Mouse (Mus musculus) embryonic facial prominence, embryonic 15.5 days (tissue): ENCODE measurements around the gene Slc8a3. TPM values are rescaled to one million over a fixed set of nuclear protein-coding genes. Genes with fewer than 3 reads are reported as not detected.

Source experiments
- ATAC-seq: fragments of 200-750 bp; cut with Nextera tagmentation; 2 replicates; pipeline ENCODE4 v1.8.0; 2017; ENCODE audit warnings: low read depth, moderate TSS enrichment; ENCODE audit not compliant: insufficient number of reproducible peaks, low FRiP score, low TSS enrichment
- H3K27ac ChIP-seq: fragments of 300-500 bp; sonication (generic); replicated peaks from 2 replicates; pipeline ENCODE4 v1.5.1; 2015; ENCODE audit warnings: mild to moderate bottlenecking, inconsistent platforms
- H3K27me3 ChIP-seq: fragments of 300-500 bp; sonication (generic); 2 replicates; pipeline ENCODE4 v1.6.1; 2015; ENCODE audit warnings: inconsistent platforms
- H3K36me3 ChIP-seq: fragments of 300-500 bp; sonication (generic); 2 replicates; pipeline ENCODE4 v1.6.1; 2015; ENCODE audit warnings: mild to moderate bottlenecking, inconsistent platforms
- H3K4me1 ChIP-seq: fragments of 300-500 bp; sonication (generic); 2 replicates; pipeline ENCODE4 v1.6.1; 2015; ENCODE audit warnings: inconsistent platforms
- H3K4me2 ChIP-seq: fragments of 300-500 bp; sonication (generic); replicated peaks from 2 replicates; pipeline ENCODE4 v1.6.1; 2015; ENCODE audit warnings: mild to moderate bottlenecking, inconsistent platforms
- H3K4me3 ChIP-seq: fragments of 300-500 bp; sonication (generic); replicated peaks from 2 replicates; pipeline ENCODE4 v1.5.1; 2015; ENCODE audit warnings: mild to moderate bottlenecking, inconsistent platforms
- H3K9ac ChIP-seq: fragments of 300-500 bp; sonication (generic); 2 replicates; pipeline ENCODE4 v1.6.1; 2015; ENCODE audit warnings: inconsistent platforms
- H3K9me3 ChIP-seq: fragments of 300-500 bp; sonication (generic); replicated peaks from 2 replicates; pipeline ENCODE4 v1.6.1; 2016; ENCODE audit warnings: inconsistent platforms
- WGBS: fragments of 180-500 bp; shearing (Covaris S2); methylation state at CpG from one replicate; pipeline ENCODE4 v1.1.7; 2015; 5-methylcytosine and 5-hydroxymethylcytosine counted together
- microRNA-seq: library from miRNA; unstranded; fragments of <30 nt; microRNA quantifications from one replicate; pipeline ENCODE4, GENCODE M21; 2016; ENCODE audit warnings: borderline number of aligned reads
- polyA plus RNA-seq: library from polyadenylated mRNA; unstranded; fragments of >200 nt; fragmentation: Nextera tagmentation; extraction: Ambion mirVana; gene quantifications from 2 replicates; pipeline ENCODE4 v1.2.1, GENCODE M21; 2015

The Slc8a3 gene
- polyA plus RNA-seq, 1 experiment from 2014 or later = 6.7 TPM

DNA sequence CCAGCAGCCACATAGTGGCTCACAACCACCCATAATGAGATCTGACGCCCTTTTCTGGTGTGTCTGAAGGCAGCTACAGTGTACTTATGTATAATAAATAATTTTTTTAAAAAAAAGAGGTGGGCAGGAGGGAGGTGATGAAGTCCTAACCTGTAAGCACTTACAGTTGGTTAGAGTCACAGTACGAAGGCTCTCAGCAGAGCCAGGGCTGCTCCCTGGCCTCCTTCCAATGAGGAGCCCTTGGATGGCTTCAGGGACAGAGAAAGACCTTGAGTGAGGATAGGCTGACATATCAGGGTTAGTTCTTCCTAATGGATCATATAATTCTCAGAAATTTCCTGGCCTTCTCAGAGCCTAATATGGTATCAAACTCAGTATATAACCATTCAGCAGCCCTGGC is 171.7 kb downstream of the Slc8a3 start:
- WGBS = 84% methylated on average over 2 of the region's 2 CpGs
- no peak for ATAC-seq
- no peaks in the 10 kb centered on the region for H3K4me1 ChIP-seq

DNA sequence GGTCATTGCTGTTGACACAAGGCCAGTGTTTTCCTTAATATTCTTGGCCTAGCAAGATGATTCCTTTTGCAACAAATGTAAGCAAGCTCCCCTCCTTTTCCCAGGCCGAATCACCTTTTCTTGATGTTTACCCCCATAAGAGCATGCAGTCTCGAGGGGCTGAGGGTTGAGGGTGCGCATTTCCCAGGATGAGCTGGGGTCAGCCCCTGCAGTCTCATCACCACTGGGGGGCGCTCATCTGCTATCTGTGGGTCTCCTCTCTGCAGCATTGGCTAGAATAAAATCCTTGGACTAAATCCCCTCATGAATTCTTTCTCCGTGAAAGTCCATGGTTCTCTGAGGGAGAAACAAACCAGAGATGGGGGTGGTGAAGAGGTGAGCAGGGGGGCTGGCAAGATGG is 172.1 kb downstream of the Slc8a3 start:
- no peak for ATAC-seq
- no peaks in the 10 kb centered on the region for H3K36me3 ChIP-seq
- no peaks in the 10 kb centered on the region for H3K9me3 ChIP-seq
- no peaks in the 10 kb centered on the region for H3K27me3 ChIP-seq
- H3K4me3 ChIP-seq = no peak overlapping the region
- no peak overlapping the region for H3K4me2 ChIP-seq
- H3K27ac ChIP-seq = no peak overlapping the region
- 66% methylated on average over 5 of the region's 5 CpGs for WGBS
- H3K9ac ChIP-seq = no peak overlapping the region
- no peaks in the 10 kb centered on the region for H3K4me1 ChIP-seq

More for the DNA sequence above, 171.7 kb downstream of the Slc8a3 start:
- no peak overlapping the region for H3K4me2 ChIP-seq
- no peaks in the 10 kb centered on the region for H3K36me3 ChIP-seq
- no peak overlapping the region for H3K9ac ChIP-seq
- H3K4me3 ChIP-seq = no peak overlapping the region
- no peaks in the 10 kb centered on the region for H3K27me3 ChIP-seq
- H3K27ac ChIP-seq = no peak overlapping the region
- no peaks in the 10 kb centered on the region for H3K9me3 ChIP-seq

DNA sequence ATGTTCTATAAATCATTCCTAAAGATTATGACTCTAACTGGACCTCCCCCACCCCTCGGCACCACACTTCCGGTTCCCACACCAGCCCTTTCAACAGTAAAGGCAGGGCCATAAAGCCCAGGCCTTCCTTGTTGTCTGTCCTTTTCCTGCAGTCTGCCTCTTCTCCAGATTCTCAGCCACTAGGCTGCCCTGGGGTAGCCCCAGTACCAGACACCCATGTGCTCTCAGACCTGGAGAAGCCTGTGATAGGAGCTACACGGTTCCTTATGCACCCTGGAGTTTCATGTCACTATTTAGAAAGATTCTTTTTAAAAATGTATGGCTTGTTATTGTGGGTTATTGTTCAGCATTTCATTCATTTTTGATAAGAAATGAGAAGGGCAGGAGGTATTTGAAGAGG is 172.6 kb downstream of the Slc8a3 start:
- Histone ChIP-seq H3K4me1 (no peaks in the 10 kb centered on the region), H3K27me3 (no peaks in the 10 kb centered on the region), H3K9me3 (no peaks in the 10 kb centered on the region), H3K9ac (no peak overlapping the region), H3K36me3 (no peaks in the 10 kb centered on the region), H3K4me3 (no peak overlapping the region), H3K4me2 (no peak overlapping the region), H3K27ac (no peak overlapping the region)
- ATAC-seq = no peak
- WGBS = 79% methylated on average over 3 of the region's 3 CpGs

DNA sequence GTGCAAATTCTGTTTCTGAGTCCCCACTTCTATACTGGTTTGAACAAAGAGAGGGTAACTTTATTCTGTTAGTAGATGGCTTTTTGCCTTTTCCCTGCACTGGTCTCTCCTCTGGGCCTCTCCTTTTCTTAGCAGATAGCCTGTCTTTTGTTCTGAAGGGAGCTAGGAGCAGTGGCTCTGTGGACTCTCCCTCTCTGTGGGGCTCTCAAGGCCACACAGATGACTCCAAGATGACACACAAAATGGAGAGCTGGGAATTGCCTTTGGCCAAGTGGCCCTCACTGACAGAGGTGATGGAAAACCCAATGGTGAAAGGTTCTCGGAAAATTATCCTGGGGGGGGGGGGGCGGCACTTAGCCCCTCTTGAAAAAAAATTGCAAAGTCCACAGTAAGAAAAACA is 173.0 kb downstream of the Slc8a3 start:
- Histone ChIP-seq H3K27me3 (no peaks in the 10 kb centered on the region), H3K4me2 (no peak overlapping the region), H3K9ac (no peak overlapping the region), H3K36me3 (no peaks in the 10 kb centered on the region), H3K9me3 (no peaks in the 10 kb centered on the region), H3K27ac (no peak overlapping the region), H3K4me1 (no peaks in the 10 kb centered on the region), H3K4me3 (no peak overlapping the region)
- 85% methylated on average over 2 of the region's 2 CpGs for WGBS
- ATAC-seq = no peak

DNA sequence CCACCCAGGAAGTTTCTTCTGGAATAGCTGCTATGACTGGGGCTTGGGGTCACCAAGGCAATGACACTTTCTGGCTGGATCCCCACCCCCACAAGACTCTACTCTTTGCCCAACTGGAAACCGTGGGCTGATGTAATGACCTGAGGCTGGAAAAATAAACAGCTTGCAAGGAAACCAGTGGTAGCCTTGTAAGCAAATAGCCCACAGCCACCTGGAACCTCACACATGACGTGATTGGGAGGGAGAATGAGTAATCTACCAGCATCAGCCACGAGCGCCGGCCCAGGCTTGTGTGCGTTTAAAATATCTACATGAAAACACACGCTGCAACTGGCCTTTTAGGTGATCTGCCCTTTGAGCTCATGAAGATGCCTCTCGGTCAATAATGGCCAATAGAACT is 176.1 kb downstream of the Slc8a3 start:
- ATAC-seq = no peak
- Histone ChIP-seq H3K4me3 (no peak overlapping the region), H3K9me3 (no peaks in the 10 kb centered on the region), H3K27me3 (no peaks in the 10 kb centered on the region), H3K4me1 (no peaks in the 10 kb centered on the region), H3K9ac (no peak overlapping the region), H3K27ac (no peak overlapping the region), H3K36me3 (no peaks in the 10 kb centered on the region), H3K4me2 (no peak overlapping the region)
- WGBS = 76% methylated on average over 8 of the region's 8 CpGs

DNA sequence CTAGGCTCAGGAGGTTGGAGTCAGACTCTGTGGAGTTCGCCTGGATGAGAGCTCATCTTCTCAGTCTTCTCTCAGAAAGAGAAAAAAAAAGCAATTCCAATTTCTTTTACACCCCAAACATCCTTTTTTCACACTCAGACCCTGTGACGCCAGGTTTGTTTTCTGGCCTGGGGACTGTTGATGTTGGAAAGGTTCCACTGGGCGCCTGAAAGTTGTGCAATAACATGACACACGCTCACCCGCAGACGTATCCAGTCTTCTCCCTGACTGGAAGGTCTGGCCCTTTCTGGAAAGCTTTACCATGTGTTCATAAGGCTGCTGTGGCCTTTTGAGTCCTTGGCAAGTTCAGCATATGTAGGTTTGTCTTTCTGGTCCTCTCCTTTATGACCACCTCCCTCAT is 177.3 kb downstream of the Slc8a3 start:
- no peak overlapping the region for H3K4me2 ChIP-seq
- 71% methylated on average over 6 of the region's 6 CpGs for WGBS
- ATAC-seq = no peak
- no peaks in the 10 kb centered on the region for H3K27me3 ChIP-seq
- no peak overlapping the region for H3K27ac ChIP-seq
- H3K9ac ChIP-seq = no peak overlapping the region
- no peaks in the 10 kb centered on the region for H3K9me3 ChIP-seq
- H3K4me1 ChIP-seq = no peaks in the 10 kb centered on the region
- no peak overlapping the region for H3K4me3 ChIP-seq
- H3K36me3 ChIP-seq = no peaks in the 10 kb centered on the region

DNA sequence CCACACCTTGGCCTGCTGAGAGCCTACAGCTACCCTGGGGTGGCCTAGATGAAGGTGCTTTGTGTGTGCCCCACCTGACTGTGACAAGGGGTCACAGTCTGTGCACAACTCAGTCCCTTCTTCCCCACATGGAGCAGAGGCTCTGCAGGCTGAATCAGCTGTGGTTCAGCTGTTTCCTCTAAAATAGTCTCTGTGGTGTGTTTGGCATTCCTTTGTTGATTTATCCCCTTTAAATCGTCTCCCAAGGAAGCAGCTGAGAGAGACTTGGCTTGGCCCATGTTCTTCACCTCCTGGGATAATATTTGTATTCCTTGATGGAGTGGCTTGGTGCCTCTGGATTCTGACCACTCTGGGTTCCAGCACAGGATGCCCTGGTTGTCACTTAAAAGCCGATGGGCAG is 180.9 kb downstream of the Slc8a3 start:
- WGBS = 46% methylated on average over 2 of the region's 2 CpGs
- Histone ChIP-seq H3K4me1 (no peaks in the 10 kb centered on the region), H3K9ac (no peak overlapping the region)

DNA sequence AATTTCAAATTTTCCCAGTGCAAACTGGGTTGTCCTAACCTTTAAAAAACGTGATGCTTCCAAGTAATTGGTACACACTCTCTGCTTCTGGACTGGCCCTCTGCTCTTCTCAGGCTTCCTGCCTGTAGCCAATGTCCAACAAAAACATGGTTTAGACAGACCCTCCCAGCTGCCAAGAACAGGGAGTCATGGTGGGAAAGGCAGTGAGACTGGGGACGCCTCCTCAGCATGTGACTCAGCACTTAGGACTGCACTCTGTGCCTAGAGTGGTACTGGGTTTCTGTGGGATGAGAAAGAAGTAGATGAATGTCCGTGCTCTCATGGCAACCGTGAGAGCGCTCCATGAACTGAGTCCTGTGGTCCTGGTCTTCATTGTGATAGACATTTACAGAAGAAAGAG is 182.1 kb downstream of the Slc8a3 start:
- H3K9me3 ChIP-seq = no peaks in the 10 kb centered on the region

More for the DNA sequence above, 180.9 kb downstream of the Slc8a3 start:
- H3K27ac ChIP-seq = no peak overlapping the region
- H3K9me3 ChIP-seq = no peaks in the 10 kb centered on the region
- H3K4me2 ChIP-seq = no peak overlapping the region
- no peak overlapping the region for H3K4me3 ChIP-seq
- no peaks in the 10 kb centered on the region for H3K27me3 ChIP-seq
- ATAC-seq = no peak
- H3K36me3 ChIP-seq = no peaks in the 10 kb centered on the region

DNA sequence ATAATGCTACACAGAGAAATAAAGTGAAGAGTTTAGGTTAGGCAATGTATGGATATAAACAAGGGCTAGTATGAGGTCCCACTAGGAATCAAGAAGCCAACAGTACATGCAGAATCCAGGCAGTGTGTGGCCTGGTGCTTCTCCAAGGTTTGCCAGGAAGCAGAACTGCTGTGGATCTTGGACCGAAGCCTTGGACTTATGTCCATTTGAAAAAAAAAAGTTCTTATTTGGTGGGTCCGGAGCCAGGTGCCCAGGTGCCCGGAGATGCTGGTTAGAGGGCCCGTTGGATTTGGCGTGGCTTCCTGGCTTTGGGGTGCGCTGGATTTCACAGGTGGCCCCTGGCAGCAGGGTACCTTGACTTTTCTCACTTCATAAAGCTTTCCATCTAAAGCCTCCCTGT is 185.0 kb downstream of the Slc8a3 start:
- Histone ChIP-seq H3K4me1 (no peaks in the 10 kb centered on the region), H3K36me3 (no peaks in the 10 kb centered on the region), H3K4me3 (no peak overlapping the region), H3K9ac (no peak overlapping the region), H3K4me2 (no peak overlapping the region), H3K27ac (no peak overlapping the region), H3K9me3 (no peaks in the 10 kb centered on the region), H3K27me3 (no peaks in the 10 kb centered on the region)
- no peak for ATAC-seq
- WGBS = 77% methylated on average over 6 of the region's 6 CpGs

More for the DNA sequence above, 182.1 kb downstream of the Slc8a3 start:
- Histone ChIP-seq H3K4me1 (no peaks in the 10 kb centered on the region), H3K27me3 (no peaks in the 10 kb centered on the region), H3K9ac (no peak overlapping the region), H3K4me2 (no peak overlapping the region), H3K4me3 (no peak overlapping the region), H3K27ac (no peak overlapping the region), H3K36me3 (no peaks in the 10 kb centered on the region)
- ATAC-seq = no peak
- WGBS = 78% methylated on average over 5 of the region's 5 CpGs

Small RNA genes within 50 kb of the gene (microRNA-seq; reads per million reads assigned to microRNA genes)
- gene Mir3067 = 0.52 reads per million

Other genes starting within 250 kb of the Slc8a3 start
- 0.16 and 0.25 TPM in 2 replicates for gene Gm4787, start 46.3 kb upstream of the Slc8a3 start, polyA plus RNA-seq
- gene Adam4, start 88.8 kb upstream of the Slc8a3 start, polyA plus RNA-seq = 0.60 and 0.76 TPM in 2 replicates
- 119 and 123 TPM in 2 replicates for gene Cox16, start 151.9 kb upstream of the Slc8a3 start, polyA plus RNA-seq
- gene Gm20498, start 199.7 kb upstream of the Slc8a3 start, polyA plus RNA-seq = 23.2 and 23.6 TPM in 2 replicates
- 34.9 and 36.5 TPM in 2 replicates for gene Synj2bp, start 199.7 kb upstream of the Slc8a3 start, polyA plus RNA-seq
- gene Adam21, start 235.3 kb upstream of the Slc8a3 start, polyA plus RNA-seq = 0.25 and 0.49 TPM in 2 replicates